31 mouse cellular contexts compared by ENCODE assay signal in the genomic region with DNA sequence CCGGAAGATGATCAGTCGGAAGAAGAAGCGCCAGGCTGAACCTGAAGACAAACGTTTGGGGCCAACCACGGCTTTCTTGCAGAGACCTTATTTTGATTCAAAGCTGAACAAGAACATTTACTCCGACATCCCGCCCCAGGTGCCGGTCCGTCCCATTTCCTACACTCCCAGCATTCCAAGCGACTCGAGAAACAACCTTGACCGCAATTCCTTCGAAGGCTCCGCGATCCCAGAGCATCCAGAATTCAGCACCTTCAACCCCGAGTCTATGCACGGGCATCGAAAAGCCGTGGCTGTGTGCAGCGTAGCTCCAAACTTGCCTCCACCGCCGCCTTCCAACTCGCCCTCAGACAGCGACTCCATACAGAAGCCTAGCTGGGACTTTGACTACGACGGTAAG. TPM values are rescaled to one million over a fixed set of nuclear protein-coding genes. Genes with fewer than 3 reads are reported as not detected.
A peak's percentile ranks its signal among the peaks of the same experiment; 100 is the strongest.
DNase-seq lines count a peak whose midpoint lies in the region; ATAC-seq and TF ChIP-seq lines count a peak whose summit lies in the region.
"Had no signal": no experiment of that assay in that cellular context is flagged by ENCODE, and none has a peak within 500 bp of the region (broad histone marks: within the 10 kb centered on the region; RNA-seq: fewer than 3 reads in every experiment).

No protein-coding gene starts in this region.

- ATAC-seq in heart, embryonic 12.5 days (ENCODE audit: insufficient number of reproducible peaks, low FRiP score), result no peak
- no peak for ATAC-seq in hindbrain, embryonic 13.5 days (ENCODE audit: low FRiP score)
- ATAC-seq: activated CD4-positive, CD25-positive, alpha-beta regulatory T cell, adult 4 months; forebrain, embryonic 13.5 days; forebrain, embryonic 15.5 days; Patski had no signal

- H3K27ac ChIP-seq in heart, embryonic 12.5 days (ENCODE audit: poor library complexity, severe bottlenecking), result no peak overlapping the region
- no peak overlapping the region for H3K27ac ChIP-seq in ES-Bruce4 (ENCODE audit: insufficient read depth, low read length)
- no peak overlapping the region for H3K27ac ChIP-seq in hindbrain, embryonic 13.5 days
- no peak overlapping the region for H3K27ac ChIP-seq in left cerebral cortex, adult 2 months
- H3K27ac ChIP-seq: embryonic facial prominence, embryonic 13.5 days; embryonic facial prominence, embryonic 15.5 days; forebrain, embryonic 10.5 days; forebrain, embryonic 13.5 days; forebrain, embryonic 15.5 days had no signal

- 93% methylated on average over 26 of the region's 26 CpGs for WGBS in heart, embryonic 12.5 days
- WGBS in hindbrain, embryonic 13.5 days, result 95% methylated on average over 26 of the region's 26 CpGs

- TF ChIP-seq POLR2A in ES-Bruce4 (IDR thresholded peaks at IDR 0.05; ENCODE audit: insufficient read depth, low read length), result no peak

- H3K4me3 ChIP-seq in heart, embryonic 12.5 days, result no peak overlapping the region
- peak overlapping the region; percentile 41 for H3K4me3 ChIP-seq in E14TG2a.4 (replicated peaks; ENCODE audit: low read length)
- H3K4me3 ChIP-seq in ES-Bruce4 (ENCODE audit: low read depth, low read length), result peak overlapping the region; percentile 28; the same call in 1 of the 2 replicates
- no peak overlapping the region for H3K4me3 ChIP-seq in hindbrain, embryonic 13.5 days
- H3K4me3 ChIP-seq in left cerebral cortex, adult 2 months, result no peak overlapping the region
- H3K4me3 ChIP-seq: embryonic facial prominence, embryonic 13.5 days; embryonic facial prominence, embryonic 15.5 days; erythroblast, embryonic 14.5 days; forebrain, embryonic 10.5 days; forebrain, embryonic 13.5 days; forebrain, embryonic 15.5 days had no signal

- H3K4me1 ChIP-seq in heart, embryonic 12.5 days (replicated peaks), result 0 out of 2 replicates have a peak, but pooled peaks cover 4% of the 10 kb centered on the region
- H3K4me1 ChIP-seq in E14TG2a.4 (replicated peaks; ENCODE audit: low read depth, low read length) (peaks cover 19% of the 10 kb centered on the region), ES-Bruce4 (ENCODE audit: control insufficient read depth, insufficient read depth, low read length) (no peaks in the 10 kb centered on the region)
- H3K4me1 ChIP-seq in hindbrain, embryonic 13.5 days (replicated peaks), result no peaks in the 10 kb centered on the region
- H3K4me1 ChIP-seq: embryonic facial prominence, embryonic 13.5 days; embryonic facial prominence, embryonic 15.5 days; forebrain, embryonic 10.5 days; forebrain, embryonic 13.5 days; forebrain, embryonic 15.5 days had no signal

- H3K4me2 ChIP-seq in heart, embryonic 12.5 days, result no peak overlapping the region
- no peak overlapping the region for H3K4me2 ChIP-seq in hindbrain, embryonic 13.5 days
- H3K4me2 ChIP-seq: embryonic facial prominence, embryonic 13.5 days; embryonic facial prominence, embryonic 15.5 days; forebrain, embryonic 13.5 days; forebrain, embryonic 15.5 days had no signal

- peaks cover 80% of the 10 kb centered on the region for H3K36me3 ChIP-seq in heart, embryonic 12.5 days
- peaks cover 95% of the 10 kb centered on the region for H3K36me3 ChIP-seq in E14TG2a.4 (ENCODE audit: insufficient read depth, low read length)
- peaks cover 75% of the 10 kb centered on the region for H3K36me3 ChIP-seq in ES-Bruce4 (ENCODE audit: control insufficient read depth, insufficient read depth, low read length, poor library complexity, severe bottlenecking)
- peaks cover 51% of the 10 kb centered on the region for H3K36me3 ChIP-seq in hindbrain, embryonic 13.5 days
- H3K36me3 ChIP-seq: G1E had no signal

- H3K9ac ChIP-seq in heart, embryonic 12.5 days, result no peak overlapping the region
- H3K9ac ChIP-seq in ES-Bruce4 (ENCODE audit: low read depth, poor library complexity, severe bottlenecking), result no peak overlapping the region
- no peak overlapping the region for H3K9ac ChIP-seq in hindbrain, embryonic 13.5 days
- H3K9ac ChIP-seq: embryonic facial prominence, embryonic 13.5 days; embryonic facial prominence, embryonic 15.5 days; forebrain, embryonic 13.5 days; forebrain, embryonic 15.5 days had no signal

- intact Hi-C loops in left cerebral cortex, adult 2 months (cut with DNase I), result no loop called here

- peak; percentile 83 for DNase-seq in heart, adult 11 months
- DNase-seq in R1 (ENCODE audit: low read depth, low spot score), result peak; percentile 52
- DNase-seq in adrenal gland, adult 2 months, result no peak
- DNase-seq in left cerebral cortex, adult 2 months (ENCODE audit: extremely low spot score in 1 of 2, low spot score in 2 of 2), result no peak
- DNase-seq: adrenal gland, postnatal 10 days; adrenal gland, postnatal 25 days; cerebellum, adult 11 months; cerebellum, adult 18-20 months; cerebellum, adult 8-10 months; cerebellum, adult 9-11 months; cerebellum, postnatal 14 days; cerebellum, postnatal 36 days; embryo, embryonic 11 days had no signal

- no peak for TF ChIP-seq EP300 in ES-Bruce4 (IDR thresholded peaks at IDR 0.05; ENCODE audit: insufficient read depth, low read depth, low read length)

- H3K27me3 ChIP-seq in heart, embryonic 12.5 days (replicated peaks), result no peaks in the 10 kb centered on the region
- H3K27me3 ChIP-seq in E14TG2a.4 (ENCODE audit: insufficient read depth, low read length) (no peaks in the 10 kb centered on the region), ES-Bruce4 (ENCODE audit: control insufficient read depth, insufficient read depth, low read length, poor library complexity, severe bottlenecking) (no peaks in the 10 kb centered on the region)
- no peaks in the 10 kb centered on the region for H3K27me3 ChIP-seq in hindbrain, embryonic 13.5 days
- H3K27me3 ChIP-seq: embryonic facial prominence, embryonic 13.5 days; embryonic facial prominence, embryonic 15.5 days; forebrain, embryonic 13.5 days; forebrain, embryonic 15.5 days; Patski had no signal

- no peaks in the 10 kb centered on the region for H3K9me3 ChIP-seq in heart, embryonic 12.5 days (replicated peaks)
- H3K9me3 ChIP-seq in E14TG2a.4 (ENCODE audit: low read length) (no peaks in the 10 kb centered on the region), ES-Bruce4 (replicated peaks; ENCODE audit: control insufficient read depth, insufficient read depth, low read length, poor library complexity, severe bottlenecking) (no peaks in the 10 kb centered on the region)
- H3K9me3 ChIP-seq in hindbrain, embryonic 13.5 days, result peaks cover 2% of the 10 kb centered on the region; the same call in 1 of the 2 replicates
- H3K9me3 ChIP-seq: embryonic facial prominence, embryonic 13.5 days; embryonic facial prominence, embryonic 15.5 days; forebrain, embryonic 13.5 days; forebrain, embryonic 15.5 days had no signal

- no peak for TF ChIP-seq CTCF in E14TG2a.4 (conservative IDR thresholded peaks at IDR 0.05; ENCODE audit: low read length)
- TF ChIP-seq CTCF in ES-Bruce4 (IDR thresholded peaks at IDR 0.05; ENCODE audit: low read depth, low read length), result no peak
- TF ChIP-seq CTCF in left cerebral cortex, adult 2 months (IDR thresholded peaks at IDR 0.05), result no peak

RNA-seq across cellular contexts. Expression of gene Mtnr1a, which starts 24.8 kb away (rescaled TPM):
- not detected in 2 replicates for polyA plus RNA-seq in heart, embryonic 12.5 days (2016; fragmentation: Nextera tagmentation; extraction: Ambion mirVana)
- not detected in 2 replicates for polyA plus RNA-seq in ES-Bruce4 (2011; ENCODE audit: insufficient read depth, insufficient read length, low read depth, missing spikeins)
- not detected for total RNA-seq in adrenal gland, adult 2 months (2021)
- polyA plus RNA-seq in adrenal gland, adult 2 months (2012; rRNA removed), result not detected in 2 replicates
- 0.21 TPM in 2 replicates for polyA plus RNA-seq in hindbrain, embryonic 13.5 days (2015; fragmentation: Nextera tagmentation; extraction: Ambion mirVana)
- not detected for total RNA-seq in left cerebral cortex, adult 2 months (2021)
- total RNA-seq: adrenal gland, adult 18-20 months; adrenal gland, postnatal 25 days; common myeloid progenitor, adult 5-6 weeks; G1E had no signal
- polyA plus RNA-seq: activated CD4-positive, CD25-positive, alpha-beta regulatory T cell, adult 4 months; C2C12; embryonic facial prominence, embryonic 11.5 days; embryonic facial prominence, embryonic 13.5 days; embryonic facial prominence, embryonic 15.5 days; erythroblast, embryonic 14.5 days; forebrain, embryonic 15.5 days; frontal cortex, adult 2 months; G1E; Patski had no signal

Comparison
In these comparisons a context has a peak if more than half of its experiments do, and no peak if none do; other contexts are left out.
1. DNase-seq: peak in heart, adult 11 months (single experiment) and R1 (single experiment); none in adrenal gland, adult 2 months (single experiment) and left cerebral cortex, adult 2 months (0 of 2).
2. H3K4me3 ChIP-seq: peak in E14TG2a.4 (single experiment) and ES-Bruce4 (single experiment); none in heart, embryonic 12.5 days (single experiment), hindbrain, embryonic 13.5 days (single experiment) and left cerebral cortex, adult 2 months (single experiment).